Mouse (Mus musculus) E14TG2a.4 (cell line): ENCODE measurements around the gene Smim24.

Experiments used
- H3K27me3 ChIP-seq: 2 replicates; pipeline ENCODE4 v1.6.1; 2014; ENCODE audit warnings: low read length, control low read depth; ENCODE audit not compliant: insufficient read depth
- H3K36me3 ChIP-seq: 2 replicates; pipeline ENCODE4 v1.6.1; 2014; ENCODE audit warnings: low read length, control low read depth; ENCODE audit not compliant: insufficient read depth
- H3K4me1 ChIP-seq: replicated peaks from 2 replicates; pipeline ENCODE4 v1.6.1; 2014; ENCODE audit warnings: low read depth, low read length, control low read depth
- H3K4me3 ChIP-seq: replicated peaks from 2 replicates; pipeline ENCODE4 v1.5.1; 2014; ENCODE audit warnings: mild to moderate bottlenecking, low read length
- H3K9me3 ChIP-seq: 2 replicates; pipeline ENCODE4 v1.6.1; 2014; ENCODE audit warnings: low read length, control low read depth
- CTCF ChIP-seq: conservative IDR thresholded peaks from 2 replicates; pipeline ENCODE4 v1.5.1; 2014; ENCODE audit warnings: low read length
- NANOG ChIP-seq: IDR thresholded peaks from 2 replicates; pipeline ENCODE4 v1.6.1; 2014; ENCODE audit warnings: borderline replicate concordance, low read length, mixed read lengths
- POU5F1 ChIP-seq: IDR thresholded peaks from 2 replicates; pipeline ENCODE4 v1.6.1; 2014; ENCODE audit warnings: low read length, borderline replicate concordance

The Smim24 gene

DNA sequence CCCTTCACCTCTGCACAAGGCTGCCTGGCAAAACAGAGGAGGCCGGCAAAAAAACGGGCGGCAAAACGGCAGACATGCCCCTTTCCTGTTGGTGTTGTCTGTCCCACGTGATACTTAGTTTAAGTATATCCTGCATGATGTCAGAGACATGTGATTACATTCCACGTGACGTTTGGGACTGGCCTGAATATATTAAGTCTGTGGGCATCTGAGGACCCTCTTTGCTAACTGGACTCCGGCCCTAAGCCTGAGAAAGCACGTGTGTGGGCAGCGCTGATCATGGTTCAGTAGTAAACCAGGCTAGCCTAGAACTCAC lies 8.3 kb downstream of the Smim24 start:
- H3K27me3 ChIP-seq = no peaks in the 10 kb centered on the region
- peaks cover 96% of the 10 kb centered on the region for H3K4me1 ChIP-seq
- H3K9me3 ChIP-seq = no peaks in the 10 kb centered on the region
- peaks cover 24% of the 10 kb centered on the region for H3K36me3 ChIP-seq
- TF ChIP-seq CTCF (no peak), POU5F1 (no peak), NANOG (no peak)
- H3K4me3 ChIP-seq = peak overlapping the region; percentile 77

DNA sequence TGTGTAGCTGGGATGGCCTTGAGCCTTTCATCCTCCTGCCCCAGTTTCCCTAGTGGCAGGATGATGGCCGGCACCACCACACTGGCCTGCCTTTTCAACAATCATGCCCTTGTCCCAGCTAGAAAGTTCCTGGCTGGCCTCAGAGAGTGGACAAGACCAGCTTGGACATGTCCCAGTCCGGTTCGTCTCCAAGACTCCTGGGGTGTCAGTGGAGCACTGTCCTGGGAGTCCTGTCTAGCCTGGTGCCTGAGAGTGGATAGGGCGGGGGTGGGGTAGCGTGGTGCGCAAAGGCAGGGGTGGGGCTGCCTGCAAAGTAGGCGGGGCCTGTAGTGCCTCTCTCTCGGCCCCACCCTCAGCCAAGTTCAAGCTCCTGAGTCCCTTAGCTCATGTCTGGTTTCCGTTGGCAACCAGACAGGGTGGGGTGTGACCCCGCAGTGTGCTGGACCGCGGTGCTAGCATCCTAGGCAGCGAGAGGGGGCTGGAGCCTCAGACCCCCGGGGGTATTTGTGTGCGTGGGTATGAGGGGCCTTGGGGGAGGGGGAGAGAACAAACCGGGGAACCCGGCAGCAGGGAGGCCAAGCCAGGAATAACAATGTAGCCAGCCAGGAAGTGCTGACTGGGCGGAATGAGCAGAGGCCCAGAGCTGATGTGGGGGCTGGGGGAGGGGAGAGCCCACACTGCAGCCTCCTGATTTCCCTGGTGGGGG lies 8.8 kb downstream of the Smim24 start:
- H3K36me3 ChIP-seq = peaks cover 28% of the 10 kb centered on the region
- H3K27me3 ChIP-seq = no peaks in the 10 kb centered on the region
- TF ChIP-seq NANOG (no peak), POU5F1 (no peak), CTCF (no peak)
- H3K4me1 ChIP-seq = peaks cover 96% of the 10 kb centered on the region
- peak overlapping the region; percentile 77 for H3K4me3 ChIP-seq
- no peaks in the 10 kb centered on the region for H3K9me3 ChIP-seq

DNA sequence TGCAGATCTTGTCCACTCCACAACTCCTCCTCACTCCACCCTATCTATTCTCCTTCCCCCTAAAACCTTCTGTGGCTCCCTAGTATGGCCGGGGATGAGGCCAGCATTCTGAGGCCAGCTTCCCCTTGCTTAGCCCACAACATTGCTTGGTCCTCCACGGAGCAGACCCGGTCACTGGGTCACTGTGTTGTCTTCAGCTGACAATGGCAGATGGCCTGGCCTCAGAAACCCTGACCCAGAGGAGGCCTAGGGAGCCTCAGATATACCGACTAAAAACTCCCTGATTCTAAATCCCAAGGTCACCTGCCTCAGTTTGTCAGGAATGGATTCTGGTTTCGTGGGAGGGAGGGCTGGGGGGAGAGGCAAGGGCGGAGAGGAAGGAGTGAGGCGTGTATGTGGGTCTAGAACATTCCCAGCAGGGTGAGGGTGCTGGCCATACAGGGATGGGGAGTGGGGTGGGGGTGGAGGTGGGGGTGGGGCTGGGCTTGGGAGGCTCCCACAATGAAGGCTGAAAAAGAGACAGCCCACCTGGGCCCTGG lies 9.4 kb downstream of the Smim24 start:
- Histone ChIP-seq H3K4me1 (peaks cover 96% of the 10 kb centered on the region), H3K36me3 (peaks cover 34% of the 10 kb centered on the region), H3K27me3 (0 out of 2 replicates have a peak, but pooled peaks cover 5% of the 10 kb centered on the region), H3K4me3 (peak overlapping the region; percentile 77), H3K9me3 (no peaks in the 10 kb centered on the region)
- TF ChIP-seq POU5F1 = no peak
- TF ChIP-seq NANOG = no peak
- TF ChIP-seq CTCF = no peak

DNA sequence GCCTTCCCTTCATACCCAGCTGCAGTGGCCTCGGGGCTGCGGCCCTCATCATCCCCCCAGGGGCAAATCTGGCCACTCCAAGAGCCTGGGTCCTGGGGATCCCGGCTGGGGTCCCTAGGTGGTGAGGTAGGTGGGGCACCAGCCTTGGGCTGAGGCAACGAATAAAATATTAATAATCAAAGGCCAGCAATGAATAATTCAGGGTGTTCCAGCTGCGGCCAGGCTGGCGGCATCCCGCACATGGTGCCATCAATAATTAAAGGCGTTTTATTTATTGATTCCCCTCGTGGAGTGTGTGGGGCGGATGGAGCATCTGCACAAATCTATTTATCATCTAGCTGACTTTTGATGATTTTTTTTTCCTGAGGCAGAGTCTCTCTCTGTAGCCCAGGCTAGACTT lies 10.7 kb downstream of the Smim24 start:
- Histone ChIP-seq H3K27me3 (0 out of 2 replicates have a peak, but pooled peaks cover 8% of the 10 kb centered on the region), H3K4me1 (peaks cover 96% of the 10 kb centered on the region), H3K4me3 (peak overlapping the region; percentile 69), H3K9me3 (no peaks in the 10 kb centered on the region), H3K36me3 (peaks cover 42% of the 10 kb centered on the region)
- TF ChIP-seq NANOG (no peak), POU5F1 (no peak), CTCF (no peak)

DNA sequence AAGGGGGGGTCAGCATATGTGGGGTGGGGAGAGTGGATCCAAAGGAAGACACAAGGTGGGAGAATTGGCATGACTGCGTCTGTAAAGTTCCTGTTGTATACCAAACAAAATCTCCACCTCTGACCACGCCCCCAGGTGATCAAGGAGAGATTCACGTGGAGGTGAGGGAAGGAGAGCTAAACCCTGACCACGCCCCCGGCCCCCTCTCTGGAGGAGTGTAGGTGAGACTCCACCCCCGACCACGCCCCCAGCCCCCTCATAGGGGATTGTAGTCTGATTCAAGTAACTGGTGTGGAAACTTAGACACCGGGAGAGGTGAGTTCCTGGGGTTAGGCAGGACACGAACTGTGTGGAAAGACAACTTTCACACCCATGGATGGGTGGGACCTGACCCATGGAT lies 11.2 kb downstream of the Smim24 start:
- peaks cover 42% of the 10 kb centered on the region for H3K36me3 ChIP-seq
- no peak for TF ChIP-seq POU5F1
- TF ChIP-seq NANOG = no peak
- no peak for TF ChIP-seq CTCF

DNA sequence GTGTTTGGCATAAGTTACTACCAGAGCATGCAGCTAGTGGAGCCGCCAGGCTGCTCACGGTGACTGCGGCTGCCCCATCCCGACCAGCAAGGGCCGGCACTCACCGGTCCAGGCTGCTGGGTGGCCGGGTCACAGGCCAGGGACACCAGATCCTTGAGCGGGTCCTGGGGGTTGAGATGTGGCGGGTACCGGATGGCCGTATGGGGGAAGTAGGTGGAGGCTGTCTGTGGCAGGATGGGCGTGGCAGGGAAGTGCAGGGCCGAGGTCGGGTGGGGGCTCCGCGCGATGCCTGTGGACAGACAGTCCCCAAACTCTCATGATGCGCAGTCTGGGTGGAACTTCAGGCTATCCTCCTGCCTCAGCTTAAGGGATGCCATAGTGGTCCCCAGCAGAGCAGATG lies 11.9 kb downstream of the Smim24 start:
- no peak for TF ChIP-seq CTCF
- TF ChIP-seq POU5F1 = no peak
- TF ChIP-seq NANOG = no peak
- H3K4me3 ChIP-seq = peak overlapping the region; percentile 69

More for the DNA sequence above, 11.2 kb downstream of the Smim24 start:
- Histone ChIP-seq H3K4me1 (peaks cover 97% of the 10 kb centered on the region), H3K4me3 (peak overlapping the region; percentile 69), H3K9me3 (no peaks in the 10 kb centered on the region), H3K27me3 (0 out of 2 replicates have a peak, but pooled peaks cover 8% of the 10 kb centered on the region)

DNA sequence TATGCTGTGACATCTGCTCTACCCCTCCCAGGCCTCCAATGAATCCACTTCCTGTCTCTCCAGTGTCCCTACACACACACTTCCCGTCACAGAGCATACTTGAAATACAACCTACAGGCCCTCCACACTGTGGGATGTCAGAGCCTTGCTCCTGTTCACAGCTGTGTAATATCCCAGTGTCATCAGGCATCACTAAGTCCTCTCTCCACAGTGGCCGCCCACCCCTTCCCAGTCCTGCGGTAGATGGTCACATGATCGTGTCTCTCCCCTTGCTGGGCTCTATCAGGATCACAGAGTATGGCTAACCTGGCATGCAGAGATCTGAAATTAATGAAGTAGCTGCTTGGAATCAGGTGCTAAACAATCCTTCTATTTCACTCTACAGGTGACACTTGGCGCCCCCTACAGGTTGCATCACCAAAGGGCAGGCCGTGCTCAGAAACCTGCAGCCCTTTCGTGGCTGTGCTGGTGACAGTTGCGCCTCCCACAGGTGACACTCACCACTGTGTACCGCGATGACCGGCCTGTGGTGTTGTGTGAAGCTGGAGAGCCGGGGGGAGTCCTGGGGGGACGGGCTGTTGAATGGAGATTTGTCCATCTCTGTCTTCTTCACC lies 12.8 kb downstream of the Smim24 start:
- peaks cover 30% of the 10 kb centered on the region for H3K36me3 ChIP-seq
- peaks cover 97% of the 10 kb centered on the region for H3K4me1 ChIP-seq
- H3K4me3 ChIP-seq = no peak overlapping the region
- H3K27me3 ChIP-seq = 0 out of 2 replicates have a peak, but pooled peaks cover 8% of the 10 kb centered on the region
- H3K9me3 ChIP-seq = no peaks in the 10 kb centered on the region
- peak; percentile 92 for TF ChIP-seq CTCF
- no peak for TF ChIP-seq NANOG

More for the DNA sequence above, 11.9 kb downstream of the Smim24 start:
- H3K4me1 ChIP-seq = peaks cover 97% of the 10 kb centered on the region
- peaks cover 35% of the 10 kb centered on the region for H3K36me3 ChIP-seq
- H3K27me3 ChIP-seq = 0 out of 2 replicates have a peak, but pooled peaks cover 8% of the 10 kb centered on the region
- no peaks in the 10 kb centered on the region for H3K9me3 ChIP-seq

DNA sequence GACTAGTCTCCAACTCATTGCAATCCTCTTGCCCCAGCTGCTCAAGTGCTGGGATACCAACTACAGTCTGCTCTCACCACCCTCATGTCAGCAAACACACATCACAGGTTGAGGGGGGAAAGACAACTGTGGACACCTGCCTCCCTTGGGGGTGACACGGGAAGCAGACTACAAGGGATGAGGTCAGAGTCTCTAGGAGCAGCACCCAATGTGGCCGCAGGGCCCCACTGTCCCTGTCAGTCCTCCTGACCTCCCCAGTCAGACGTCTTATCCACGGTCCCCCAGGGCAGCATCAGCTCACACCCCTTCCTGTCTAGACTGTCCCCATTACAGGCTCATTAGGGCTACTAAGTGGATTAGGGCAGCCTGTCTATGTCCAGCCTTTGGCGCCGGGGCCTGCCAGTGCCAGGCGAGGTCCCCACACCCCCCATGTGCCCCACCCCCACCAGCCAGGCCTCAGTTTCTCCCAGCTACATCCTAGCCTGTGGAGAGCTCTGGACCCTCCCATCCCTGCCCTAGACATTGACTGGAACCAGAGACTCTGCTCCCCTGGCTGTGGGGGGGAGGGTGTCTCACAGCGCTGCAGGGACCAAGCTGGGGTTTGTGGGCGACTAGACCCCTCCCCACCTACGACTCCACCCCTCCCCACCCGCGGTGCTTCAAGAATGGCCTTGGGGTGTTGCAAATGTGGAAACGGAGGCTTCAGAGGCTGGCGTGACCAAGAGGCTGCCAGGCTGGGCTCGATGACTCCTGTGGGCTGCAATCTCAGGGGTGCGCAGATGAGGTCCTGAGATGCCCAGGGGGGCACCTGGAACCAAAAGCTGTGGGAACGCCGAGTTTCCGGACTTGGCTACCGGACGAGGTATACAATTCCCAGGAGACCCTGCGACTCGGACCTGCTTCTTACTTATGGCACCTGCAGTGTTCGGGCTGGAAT lies 13.9 kb downstream of the Smim24 start:
- H3K9me3 ChIP-seq = no peaks in the 10 kb centered on the region
- TF ChIP-seq POU5F1 = no peak
- no peak for TF ChIP-seq NANOG
- TF ChIP-seq CTCF = no peak
- peaks cover 41% of the 10 kb centered on the region for H3K36me3 ChIP-seq
- peak overlapping the region; percentile 66 for H3K4me3 ChIP-seq
- H3K27me3 ChIP-seq = 0 out of 2 replicates have a peak, but pooled peaks cover 8% of the 10 kb centered on the region
- H3K4me1 ChIP-seq = peaks cover 98% of the 10 kb centered on the region
